8 mouse cellular contexts compared by ENCODE assay signal in genomic region chr3:135438531-135438912, GRCm38 (mm10). TPM values are rescaled to one million over a fixed set of nuclear protein-coding genes. Genes with fewer than 3 reads are reported as not detected.
DNase-seq lines count a peak whose midpoint lies in the region; ATAC-seq and TF ChIP-seq lines count a peak whose summit lies in the region.

No protein-coding gene starts in this region.

- peak overlapping the region; percentile 98 for H3K9ac ChIP-seq in heart, embryonic 13.5 days
- H3K9ac ChIP-seq in kidney, postnatal 0 days (ENCODE audit: low read depth, low read length), result peak overlapping the region; percentile 99
- H3K9ac ChIP-seq in liver, embryonic 13.5 days, result peak overlapping the region; percentile 98
- H3K9ac ChIP-seq in stomach, embryonic 14.5 days (replicated peaks; ENCODE audit: low read depth, low read length), result peak overlapping the region; percentile 98

- peak; percentile 97 to 98 for DNase-seq in B cell, adult 2 months
- peak; percentile 92 for DNase-seq in kidney, postnatal 0 days (ENCODE audit: low spot score)
- peak; percentile 87 for DNase-seq in liver, embryonic 13.5 days
- peak; percentile 96 for DNase-seq in natural killer cell, adult 2 months (ENCODE audit: low spot score in 2 of 2)

- WGBS in heart, embryonic 13.5 days, result under 1% methylated on average over 33 of the region's 50 CpGs
- WGBS in kidney, postnatal 0 days, result under 1% methylated on average over 41 of the region's 50 CpGs
- 0% methylated on average over 50 of the region's 50 CpGs for WGBS in liver, embryonic 13.5 days (ENCODE audit: insufficient replicate concordance)
- WGBS in stomach, embryonic 14.5 days, result 0% methylated on average over 38 of the region's 50 CpGs

- H3K4me1 ChIP-seq in brown adipose tissue, adult 24 weeks (ENCODE audit: control insufficient read depth, insufficient read depth, insufficient read length, low read length), result no peaks in the 10 kb centered on the region
- H3K4me1 ChIP-seq in heart, embryonic 13.5 days, result peaks cover 29% of the 10 kb centered on the region
- no peaks in the 10 kb centered on the region for H3K4me1 ChIP-seq in kidney, postnatal 0 days (replicated peaks; ENCODE audit: insufficient read depth, low read length)
- peaks cover 31% of the 10 kb centered on the region for H3K4me1 ChIP-seq in liver, embryonic 13.5 days (replicated peaks)
- H3K4me1 ChIP-seq in stomach, embryonic 14.5 days (ENCODE audit: control insufficient read depth, insufficient read depth, low read length), result peaks cover 9% of the 10 kb centered on the region; the same call in 1 of the 2 replicates

- H3K27ac ChIP-seq in brown adipose tissue, adult 24 weeks (replicated peaks; ENCODE audit: low read depth, low read length), result peak overlapping the region; percentile 100
- peak overlapping the region; percentile 100 for H3K27ac ChIP-seq in heart, embryonic 13.5 days (replicated peaks)
- peak overlapping the region; percentile 100 for H3K27ac ChIP-seq in kidney, postnatal 0 days
- peak overlapping the region; percentile 99 for H3K27ac ChIP-seq in liver, embryonic 13.5 days
- peak overlapping the region; percentile 100 for H3K27ac ChIP-seq in stomach, embryonic 14.5 days (ENCODE audit: low read length)

- no peaks in the 10 kb centered on the region for H3K9me3 ChIP-seq in heart, embryonic 13.5 days
- no peaks in the 10 kb centered on the region for H3K9me3 ChIP-seq in kidney, postnatal 0 days (replicated peaks; ENCODE audit: low read length)
- H3K9me3 ChIP-seq in liver, embryonic 13.5 days (replicated peaks), result no peaks in the 10 kb centered on the region
- no peaks in the 10 kb centered on the region for H3K9me3 ChIP-seq in stomach, embryonic 14.5 days (ENCODE audit: control insufficient read depth, low read depth, low read length)

- H3K27me3 ChIP-seq in heart, embryonic 13.5 days (replicated peaks), result no peaks in the 10 kb centered on the region
- H3K27me3 ChIP-seq in kidney, postnatal 0 days (ENCODE audit: insufficient read depth, low read length), result no peaks in the 10 kb centered on the region
- H3K27me3 ChIP-seq in liver, embryonic 13.5 days, result no peaks in the 10 kb centered on the region
- H3K27me3 ChIP-seq in stomach, embryonic 14.5 days (ENCODE audit: control insufficient read depth, insufficient read depth, low read length), result no peaks in the 10 kb centered on the region

- H3K4me2 ChIP-seq in heart, embryonic 13.5 days, result peak overlapping the region; percentile 92
- peak overlapping the region; percentile 41 for H3K4me2 ChIP-seq in kidney, postnatal 0 days (ENCODE audit: low read length)
- peak overlapping the region; percentile 85 for H3K4me2 ChIP-seq in liver, embryonic 13.5 days
- H3K4me2 ChIP-seq in stomach, embryonic 14.5 days (replicated peaks; ENCODE audit: low read depth, low read length), result no peak overlapping the region

- peaks cover 21% of the 10 kb centered on the region for H3K36me3 ChIP-seq in heart, embryonic 13.5 days
- no peaks in the 10 kb centered on the region for H3K36me3 ChIP-seq in kidney, postnatal 0 days (ENCODE audit: insufficient read depth, low read length)
- peaks cover 10% of the 10 kb centered on the region for H3K36me3 ChIP-seq in liver, embryonic 13.5 days
- H3K36me3 ChIP-seq in stomach, embryonic 14.5 days (ENCODE audit: control insufficient read depth, insufficient read depth, low read length), result peaks cover 3% of the 10 kb centered on the region

- peak; percentile 53 for ATAC-seq in erythroid progenitor cell, adult 5-6 weeks (replicated peaks; ENCODE audit: low FRiP score, poor library complexity, severe bottlenecking)
- ATAC-seq in heart, embryonic 13.5 days (ENCODE audit: extremely low read depth, insufficient number of reproducible peaks, low FRiP score, low TSS enrichment), result peak; percentile 67
- peak; percentile 82 for ATAC-seq in kidney, postnatal 0 days (replicated peaks; ENCODE audit: low FRiP score, low read depth)
- ATAC-seq in liver, embryonic 13.5 days (ENCODE audit: low read depth), result peak; percentile 64
- peak; percentile 77 for ATAC-seq in stomach, embryonic 14.5 days (ENCODE audit: insufficient number of reproducible peaks, insufficient read depth, low FRiP score, low read depth)

- no peak for TF ChIP-seq CTCF in kidney, postnatal 0 days (IDR thresholded peaks at IDR 0.05; ENCODE audit: low read depth)

- H3K4me3 ChIP-seq in brown adipose tissue, adult 24 weeks (ENCODE audit: insufficient read depth, low read depth, low read length), result peak overlapping the region; percentile 92
- peak overlapping the region; percentile 97 for H3K4me3 ChIP-seq in heart, embryonic 13.5 days
- peak overlapping the region; percentile 95 for H3K4me3 ChIP-seq in kidney, postnatal 0 days (replicated peaks; ENCODE audit: low read depth, low read length)
- H3K4me3 ChIP-seq in liver, embryonic 13.5 days (replicated peaks), result peak overlapping the region; percentile 91
- peak overlapping the region; percentile 85 for H3K4me3 ChIP-seq in stomach, embryonic 14.5 days (ENCODE audit: low read depth, low read length)

RNA-seq across cellular contexts. Expression of gene Ube2d3, which starts 0.6 kb away (rescaled TPM):
- polyA plus RNA-seq in brown adipose tissue, adult 24 weeks (2012; ENCODE audit: insufficient read depth, insufficient read length, missing spikeins), result 370 and 426 TPM in 2 replicates
- total RNA-seq in erythroid progenitor cell, adult 5-6 weeks (2015; ENCODE audit: low replicate concordance), result 276 and 281 TPM in 2 replicates
- total RNA-seq in erythroid progenitor cell, adult 5-6 weeks (2017; ENCODE audit: low replicate concordance), result 204 and 271 TPM in 2 replicates
- polyA plus RNA-seq in heart, embryonic 13.5 days (2015; fragmentation: Nextera tagmentation; extraction: Ambion mirVana), result 398 and 436 TPM in 2 replicates
- polyA plus RNA-seq in kidney, postnatal 0 days (2015; fragmentation: Nextera tagmentation; extraction: Ambion mirVana), result 509 and 531 TPM in 2 replicates
- 281 and 348 TPM in 2 replicates for polyA plus RNA-seq in liver, embryonic 13.5 days (2015; fragmentation: Nextera tagmentation; extraction: Ambion mirVana)
- polyA plus RNA-seq in stomach, embryonic 14.5 days (2014; fragmentation: Nextera tagmentation; extraction: Ambion mirVana), result 519 and 542 TPM in 2 replicates

RNA-seq across cellular contexts. Expression of gene Cisd2, which starts 14.8 kb away (rescaled TPM):
- 23.7 and 29.7 TPM in 2 replicates for polyA plus RNA-seq in brown adipose tissue, adult 24 weeks (2012; ENCODE audit: insufficient read depth, insufficient read length, missing spikeins)
- 37.1 and 72.1 TPM in 2 replicates for total RNA-seq in erythroid progenitor cell, adult 5-6 weeks (2015; ENCODE audit: low replicate concordance)
- total RNA-seq in erythroid progenitor cell, adult 5-6 weeks (2017; ENCODE audit: low replicate concordance), result 24.4 and 40.6 TPM in 2 replicates
- polyA plus RNA-seq in heart, embryonic 13.5 days (2015; fragmentation: Nextera tagmentation; extraction: Ambion mirVana), result 45.3 and 52.7 TPM in 2 replicates
- 57.8 and 65.2 TPM in 2 replicates for polyA plus RNA-seq in kidney, postnatal 0 days (2015; fragmentation: Nextera tagmentation; extraction: Ambion mirVana)
- 36.4 and 43.9 TPM in 2 replicates for polyA plus RNA-seq in liver, embryonic 13.5 days (2015; fragmentation: Nextera tagmentation; extraction: Ambion mirVana)
- polyA plus RNA-seq in stomach, embryonic 14.5 days (2014; fragmentation: Nextera tagmentation; extraction: Ambion mirVana), result 57.6 and 61.9 TPM in 2 replicates

RNA-seq across cellular contexts. Expression of gene Manba, which starts 46.9 kb away (rescaled TPM):
- 5.1 and 8.8 TPM in 2 replicates for polyA plus RNA-seq in brown adipose tissue, adult 24 weeks (2012; ENCODE audit: insufficient read depth, insufficient read length, missing spikeins)
- 16.2 and 17.6 TPM in 2 replicates for total RNA-seq in erythroid progenitor cell, adult 5-6 weeks (2015; ENCODE audit: low replicate concordance)
- total RNA-seq in erythroid progenitor cell, adult 5-6 weeks (2017; ENCODE audit: low replicate concordance), result 1.4 and 7.1 TPM in 2 replicates
- 31.5 and 37.4 TPM in 2 replicates for polyA plus RNA-seq in heart, embryonic 13.5 days (2015; fragmentation: Nextera tagmentation; extraction: Ambion mirVana)
- polyA plus RNA-seq in kidney, postnatal 0 days (2015; fragmentation: Nextera tagmentation; extraction: Ambion mirVana), result 37.8 and 41.8 TPM in 2 replicates
- 4.9 and 6.4 TPM in 2 replicates for polyA plus RNA-seq in liver, embryonic 13.5 days (2015; fragmentation: Nextera tagmentation; extraction: Ambion mirVana)
- polyA plus RNA-seq in stomach, embryonic 14.5 days (2014; fragmentation: Nextera tagmentation; extraction: Ambion mirVana), result 14.0 and 14.6 TPM in 2 replicates

Comparison
In these comparisons a context has a peak if more than half of its experiments do, and no peak if none do; other contexts are left out.
1. Peak in every context shown above with its lines: DNase-seq, ATAC-seq, H3K4me3 ChIP-seq and H3K27ac ChIP-seq.